Mouse (Mus musculus) lung, postnatal 0 days (tissue): ENCODE measurements around the gene Krtap31-2.

Experiments
- CTCF ChIP-seq: IDR thresholded peaks from 2 replicates; pipeline ENCODE4 v1.5.1; 2016; ENCODE audit warnings: antibody characterized with exemption, mild to moderate bottlenecking
- EP300 ChIP-seq: IDR thresholded peaks from 2 replicates; pipeline ENCODE4 v1.6.1; 2016; ENCODE audit warnings: antibody characterized with exemption, mild to moderate bottlenecking, control low read depth

GRCm38 (mm10) chr11:99935991-99936390 lies at the start of gene Krtap31-2:
- TF ChIP-seq CTCF: no peak
- TF ChIP-seq EP300: no peak
